Mouse (Mus musculus): ENCODE data around the gene Top2a. TPM values are rescaled to one million over a fixed set of nuclear protein-coding genes. Genes with fewer than 3 reads are reported as not detected.

Gene Top2a
- total and polyA plus RNA-seq, 2 experiments from 2014 or later, result 19.7 to 40.7 TPM

- no peak for TF ChIP-seq CTCF (IDR thresholded peaks at IDR 0.05; ENCODE audit: low read depth)
- peaks cover 53% of the 10 kb centered on the region for H3K4me1 ChIP-seq (ENCODE audit: insufficient read depth)
- H3K4me2 ChIP-seq (ENCODE audit: low read depth), result peak overlapping the region; percentile 39
- H3K36me3 ChIP-seq (ENCODE audit: insufficient read depth), result peaks cover 13% of the 10 kb centered on the region; the same call in 1 of the 2 replicates
- H3K9ac ChIP-seq, result no peak overlapping the region
- no peaks in the 10 kb centered on the region for H3K9me3 ChIP-seq (ENCODE audit: low read length)
- H3K4me3 ChIP-seq (ENCODE audit: low read depth, low read length), result 0 out of 2 replicates have a peak overlapping the region, but pooled peaks have one; percentile 0
- WGBS, result 9% methylated on average over 16 of the region's 17 CpGs
- H3K27ac ChIP-seq (ENCODE audit: low read depth, low read length), result peak overlapping the region; percentile 88
- ATAC-seq (peak; percentile 82), DNase-seq (peak; percentile 90)
- no peaks in the 10 kb centered on the region for H3K27me3 ChIP-seq (ENCODE audit: insufficient read depth, low read length)
Observed at GRCm38 (mm10) chr11:98969496-98969927, 54.5 kb downstream of the Top2a start.

GRCm38 (mm10) chr11:98968716-98969495, 55.1 kb downstream of the Top2a start:
- Histone ChIP-seq H3K4me3 (ENCODE audit: low read depth, low read length) (no peak overlapping the region), H3K36me3 (ENCODE audit: insufficient read depth) (peaks cover 13% of the 10 kb centered on the region; the same call in 1 of the 2 replicates), H3K4me1 (ENCODE audit: insufficient read depth) (peaks cover 58% of the 10 kb centered on the region), H3K4me2 (ENCODE audit: low read depth) (peak overlapping the region; percentile 39), H3K9ac (0 out of 2 replicates have a peak overlapping the region, but pooled peaks have one; percentile 18), H3K27me3 (ENCODE audit: insufficient read depth, low read length) (no peaks in the 10 kb centered on the region), H3K27ac (ENCODE audit: low read depth, low read length) (peak overlapping the region; percentile 88), H3K9me3 (ENCODE audit: low read length) (no peaks in the 10 kb centered on the region)
- peak; percentile 64 for ATAC-seq
- DNase-seq, result peak; percentile 74
- WGBS, result 5% methylated on average over 20 of the region's 20 CpGs
- no peak for TF ChIP-seq CTCF (IDR thresholded peaks at IDR 0.05; ENCODE audit: low read depth)

GRCm38 (mm10) chr11:98968079-98968478, 55.9 kb downstream of the Top2a start:
- H3K9me3 ChIP-seq (ENCODE audit: low read length), result no peaks in the 10 kb centered on the region
- no peak overlapping the region for H3K4me2 ChIP-seq (ENCODE audit: low read depth)
- H3K27ac ChIP-seq (ENCODE audit: low read depth, low read length), result peak overlapping the region; percentile 88
- DNase-seq (peak; percentile 35), ATAC-seq (no peak)
- 0 out of 2 replicates have a peak overlapping the region, but pooled peaks have one; percentile 18 for H3K9ac ChIP-seq
- peaks cover 65% of the 10 kb centered on the region for H3K4me1 ChIP-seq (ENCODE audit: insufficient read depth)
- peaks cover 6% of the 10 kb centered on the region; the same call in 1 of the 2 replicates for H3K36me3 ChIP-seq (ENCODE audit: insufficient read depth)
- H3K27me3 ChIP-seq (ENCODE audit: insufficient read depth, low read length), result no peaks in the 10 kb centered on the region
- H3K4me3 ChIP-seq (ENCODE audit: low read depth, low read length), result no peak overlapping the region
- no peak for TF ChIP-seq CTCF (IDR thresholded peaks at IDR 0.05; ENCODE audit: low read depth)
- 56% methylated on average over 16 of the region's 16 CpGs for WGBS

GRCm38 (mm10) chr11:98966499-98967141, 57.4 kb downstream of the Top2a start:
- Histone ChIP-seq H3K9ac (no peak overlapping the region), H3K4me2 (ENCODE audit: low read depth) (peak overlapping the region; percentile 15; the same call in 1 of the 2 replicates)
- 30% methylated on average over 7 of the region's 9 CpGs for WGBS

GRCm38 (mm10) chr11:98965416-98966077, 58.4 kb downstream of the Top2a start:
- no peaks in the 10 kb centered on the region for H3K9me3 ChIP-seq (ENCODE audit: low read length)
- H3K4me3 ChIP-seq (ENCODE audit: low read depth, low read length), result no peak overlapping the region
- DNase-seq (peak; percentile 14), ATAC-seq (no peak)
- TF ChIP-seq CTCF (IDR thresholded peaks at IDR 0.05; ENCODE audit: low read depth), result no peak
- 12% methylated on average over 11 of the region's 11 CpGs for WGBS
- peak overlapping the region; percentile 15 for H3K4me2 ChIP-seq (ENCODE audit: low read depth)
- no peaks in the 10 kb centered on the region; the same call in 1 of the 2 replicates for H3K36me3 ChIP-seq (ENCODE audit: insufficient read depth)
- H3K4me1 ChIP-seq (ENCODE audit: insufficient read depth), result peaks cover 64% of the 10 kb centered on the region
- H3K9ac ChIP-seq, result peak overlapping the region; percentile 14; the same call in 1 of the 2 replicates
- H3K27ac ChIP-seq (ENCODE audit: low read depth, low read length), result 0 out of 2 replicates have a peak overlapping the region, but pooled peaks have one; percentile 29
- H3K27me3 ChIP-seq (ENCODE audit: insufficient read depth, low read length), result no peaks in the 10 kb centered on the region

More at GRCm38 (mm10) chr11:98966499-98967141, 57.4 kb downstream of the Top2a start:
- Histone ChIP-seq H3K9me3 (ENCODE audit: low read length) (no peaks in the 10 kb centered on the region), H3K36me3 (ENCODE audit: insufficient read depth) (no peaks in the 10 kb centered on the region; the same call in 1 of the 2 replicates), H3K27ac (ENCODE audit: low read depth, low read length) (peak overlapping the region; percentile 35; the same call in 1 of the 2 replicates), H3K4me3 (ENCODE audit: low read depth, low read length) (no peak overlapping the region), H3K4me1 (ENCODE audit: insufficient read depth) (peaks cover 69% of the 10 kb centered on the region), H3K27me3 (ENCODE audit: insufficient read depth, low read length) (no peaks in the 10 kb centered on the region)
- TF ChIP-seq CTCF (IDR thresholded peaks at IDR 0.05; ENCODE audit: low read depth), result peak; percentile 55
- ATAC-seq (peak; percentile 47), DNase-seq (peak; percentile 79)

GRCm38 (mm10) chr11:98964616-98965415, 59.2 kb downstream of the Top2a start:
- H3K9me3 ChIP-seq (ENCODE audit: low read length), result no peaks in the 10 kb centered on the region
- peak overlapping the region; percentile 14; the same call in 1 of the 2 replicates for H3K9ac ChIP-seq
- no peaks in the 10 kb centered on the region; the same call in 1 of the 2 replicates for H3K36me3 ChIP-seq (ENCODE audit: insufficient read depth)
- TF ChIP-seq CTCF (IDR thresholded peaks at IDR 0.05; ENCODE audit: low read depth), result no peak
- peaks cover 60% of the 10 kb centered on the region for H3K4me1 ChIP-seq (ENCODE audit: insufficient read depth)
- H3K27ac ChIP-seq (ENCODE audit: low read depth, low read length), result 0 out of 2 replicates have a peak overlapping the region, but pooled peaks have one; percentile 29
- no peak for ATAC-seq
- H3K4me2 ChIP-seq (ENCODE audit: low read depth), result peak overlapping the region; percentile 15; the same call in 1 of the 2 replicates
- no peak for DNase-seq
- H3K27me3 ChIP-seq (ENCODE audit: insufficient read depth, low read length), result no peaks in the 10 kb centered on the region
- WGBS, result 29% methylated on average over 15 of the region's 15 CpGs
- H3K4me3 ChIP-seq (ENCODE audit: low read depth, low read length), result no peak overlapping the region
